Mouse (Mus musculus) lung, postnatal 10 days (tissue): Measurements from ENCODE around the gene Ddx59.
A peak's percentile ranks its signal among the peaks of the same experiment; 100 is the strongest.

Source experiments
- DNase-seq: peaks from one replicate; pipeline ENCODE4 v3.0.0; 2021

The Ddx59 gene

DNA sequence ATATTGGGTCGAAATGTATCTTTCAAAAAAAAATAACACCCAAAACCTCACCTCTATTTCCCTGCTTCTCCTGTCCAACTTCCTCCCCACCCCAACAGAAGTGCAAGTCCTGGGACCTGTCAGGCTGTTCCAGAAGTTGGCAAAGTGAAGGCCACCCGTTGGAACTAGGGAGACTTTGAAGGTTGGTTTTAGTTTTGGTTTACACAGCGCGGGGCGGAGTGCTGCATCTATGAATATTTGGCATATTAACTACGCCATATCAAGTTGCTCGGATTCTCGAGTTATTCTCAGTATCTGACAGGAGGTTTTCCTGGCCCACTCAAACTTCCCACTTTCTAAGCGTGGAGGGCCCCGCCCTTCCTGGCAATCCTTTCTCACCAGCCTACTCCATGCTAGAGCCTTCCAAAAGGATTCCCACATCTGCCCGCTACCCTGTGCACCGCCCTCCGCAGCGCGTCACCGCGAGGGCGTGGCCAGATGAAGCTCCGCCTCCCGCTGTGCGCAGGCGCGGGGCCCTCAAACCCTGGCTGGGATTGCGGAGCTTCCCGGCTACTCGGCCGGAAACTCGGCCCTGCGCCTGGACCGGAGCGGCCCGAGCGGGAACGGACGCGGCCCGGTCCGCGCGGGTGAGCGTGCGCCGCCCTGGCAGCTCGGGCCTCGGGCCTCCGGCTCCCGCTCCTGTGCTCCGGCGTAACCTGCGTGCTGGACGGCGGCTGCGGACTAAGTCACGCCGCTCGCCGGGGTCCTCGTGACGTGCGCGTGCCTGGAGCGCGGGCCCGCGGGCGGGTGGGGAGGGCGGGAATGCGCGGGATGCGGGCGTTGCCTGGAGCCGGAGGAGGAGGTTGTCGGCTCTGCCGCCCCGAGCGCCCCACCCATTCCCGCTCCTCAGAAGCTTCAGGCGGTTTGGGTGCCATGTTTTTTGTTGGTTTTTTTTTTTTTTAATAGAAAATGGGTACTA is at the start of gene Ddx59:
TSS of gene Ddx59 (plus strand) at position 474 of the 958 bp plus-strand sequence.
- DNase-seq = peak; percentile 98

DNA sequence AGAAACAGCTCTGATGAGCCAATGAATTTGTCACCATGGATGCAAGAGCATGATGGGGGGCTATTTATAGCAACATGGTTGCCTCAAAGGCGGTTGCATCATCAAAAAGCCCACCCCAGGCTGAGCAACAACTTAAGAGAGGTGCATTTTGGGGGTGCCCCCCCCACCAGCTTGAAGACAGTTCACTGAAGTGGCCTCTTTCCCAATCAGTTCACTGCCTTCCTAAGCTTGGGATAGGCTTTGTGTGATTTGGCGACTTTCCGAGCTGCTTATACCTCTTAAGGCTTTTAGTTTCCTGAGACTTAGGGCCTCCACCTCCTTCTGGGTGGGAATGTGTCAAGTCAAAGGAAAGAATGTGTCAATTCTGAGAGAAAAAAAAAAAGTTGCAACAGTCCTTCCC is 49.1 kb upstream of the Ddx59 start:
- peak; percentile 72 for DNase-seq

DNA sequence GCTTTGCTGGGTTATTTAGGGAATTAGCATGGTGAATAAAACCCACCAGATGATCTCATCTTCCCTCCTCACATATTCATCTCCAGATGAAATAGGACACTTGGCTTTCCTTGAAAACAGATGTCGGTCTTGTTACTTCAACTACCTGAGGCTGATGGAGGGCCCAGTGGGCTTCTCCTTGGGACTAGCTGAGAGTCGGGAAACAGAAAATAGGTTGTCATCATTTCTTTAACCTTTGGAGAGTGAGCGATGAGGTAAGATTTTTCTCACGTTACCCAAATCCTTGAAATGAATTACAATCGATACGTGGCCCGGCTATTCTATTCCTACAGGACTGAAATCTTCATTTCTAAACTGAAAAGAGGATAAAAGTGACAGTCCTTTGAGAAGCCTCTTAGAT is 35.8 kb upstream of the Ddx59 start:
- DNase-seq = no peak

DNA sequence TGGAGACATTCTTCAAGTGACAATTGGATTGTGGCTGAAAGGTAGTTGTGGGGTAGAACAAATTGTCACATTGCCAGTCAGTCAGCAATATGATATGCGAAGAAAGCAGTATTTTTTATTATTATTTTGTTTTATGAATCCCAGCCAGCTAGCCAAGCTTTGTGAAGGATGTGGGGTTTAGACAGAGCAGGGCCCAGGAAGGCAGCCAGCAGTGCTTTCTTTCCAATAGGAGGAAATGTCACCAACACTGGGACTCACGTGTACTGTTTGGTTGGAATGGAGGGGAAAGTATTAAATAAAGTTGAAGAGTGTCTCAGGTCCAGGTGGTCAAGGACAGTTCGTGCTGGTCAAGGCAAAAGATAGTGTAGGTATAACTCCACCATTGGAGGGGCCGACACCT is 34.9 kb upstream of the Ddx59 start:
- no peak for DNase-seq

DNA sequence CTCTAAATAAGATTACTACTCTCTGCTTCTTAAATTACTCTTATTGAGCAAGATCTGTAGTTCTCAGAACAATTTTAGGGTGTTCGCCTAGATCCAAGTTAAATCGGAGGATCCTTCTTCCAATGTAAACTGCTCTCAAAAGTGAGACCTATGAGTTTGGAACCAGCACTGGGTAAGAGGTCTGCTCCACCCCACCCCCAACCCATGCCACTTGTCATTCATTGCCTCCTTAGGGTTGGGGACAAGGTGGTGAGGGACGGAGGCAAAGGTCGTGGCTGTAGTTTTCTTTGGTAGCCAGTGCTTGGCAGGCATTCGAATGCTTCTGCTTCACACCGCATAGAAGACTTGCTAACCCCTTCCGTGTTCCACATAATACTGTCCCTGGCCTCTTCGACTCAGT is 34.5 kb upstream of the Ddx59 start:
- DNase-seq = no peak

DNA sequence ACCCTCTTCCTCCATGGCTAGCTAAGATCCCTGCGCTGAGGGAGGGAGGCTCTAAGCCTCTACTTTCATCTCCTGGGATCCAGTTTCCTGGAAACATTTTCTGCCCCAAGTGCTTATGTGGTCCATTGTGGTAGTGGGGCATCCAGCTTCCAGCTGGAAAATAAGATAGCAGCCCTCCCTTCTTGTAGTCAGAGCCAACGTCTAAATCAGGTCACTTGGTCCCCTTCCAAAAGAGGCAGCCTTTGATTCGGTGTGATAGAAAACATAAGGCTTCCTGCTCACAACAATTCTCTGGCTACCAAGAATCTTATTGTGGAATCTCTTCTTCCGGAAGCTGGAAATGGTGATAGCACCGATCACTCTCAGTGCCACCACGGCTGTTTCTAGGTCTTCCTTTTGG is 33.9 kb upstream of the Ddx59 start:
- DNase-seq = peak; percentile 71

DNA sequence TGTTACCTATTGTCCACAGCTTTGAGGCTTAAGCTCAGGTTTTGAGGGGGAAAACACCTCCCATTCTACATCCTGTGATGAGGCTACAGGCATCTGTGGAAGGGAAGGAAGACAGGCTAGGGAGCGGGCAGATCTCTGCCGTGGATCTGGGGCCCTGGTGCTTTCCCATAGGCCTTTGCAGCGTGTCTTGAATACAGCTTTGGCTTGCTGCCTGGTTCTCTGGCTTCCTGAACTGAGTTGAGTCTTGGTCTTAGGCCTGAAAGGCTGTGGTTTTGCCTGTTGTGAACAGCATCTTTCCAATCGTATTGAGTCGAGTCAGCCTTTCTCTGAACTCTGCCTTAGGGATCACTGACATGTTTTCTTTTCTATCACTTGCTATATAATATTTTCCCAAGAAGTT is 33.5 kb upstream of the Ddx59 start:
- peak; percentile 65 for DNase-seq

DNA sequence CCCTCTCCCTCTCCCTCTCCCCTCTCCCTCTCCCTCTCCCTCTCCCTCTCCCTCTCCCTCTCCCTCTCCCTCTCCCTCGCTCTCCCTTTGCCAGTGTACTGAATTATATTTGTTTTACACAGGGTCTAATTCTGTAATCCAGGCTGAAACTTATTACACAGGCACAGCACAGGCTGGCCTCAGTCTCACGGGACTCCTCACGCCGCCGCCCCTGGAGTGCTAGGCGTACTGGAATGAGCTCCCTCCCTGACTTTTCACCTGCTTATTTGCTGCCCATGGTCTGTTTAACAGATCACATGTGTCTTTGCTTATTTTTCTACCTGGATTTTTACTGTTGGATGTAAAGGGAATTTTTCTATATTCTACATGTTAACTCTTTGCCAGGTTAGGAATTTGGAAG is 28.2 kb upstream of the Ddx59 start:
- no peak for DNase-seq

DNA sequence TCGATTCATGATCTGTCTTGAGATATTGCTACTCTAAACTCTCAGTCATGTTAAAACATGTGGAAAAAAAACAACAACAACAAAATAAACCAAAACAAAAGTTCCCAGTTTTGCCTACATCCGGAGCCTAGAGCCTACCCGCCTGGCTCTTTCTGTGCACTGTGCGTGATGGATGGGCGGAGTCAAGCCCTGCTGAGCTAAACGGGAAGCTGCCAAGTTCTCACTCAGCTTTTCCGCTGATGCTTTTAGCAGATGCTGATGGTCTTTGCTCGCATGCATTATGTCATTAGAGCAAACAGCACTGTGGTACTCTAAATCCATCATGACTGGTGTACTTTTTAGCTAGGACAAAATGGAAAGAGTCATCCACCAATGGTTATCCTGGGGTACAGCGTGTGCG is 20.6 kb upstream of the Ddx59 start:
- DNase-seq = peak; percentile 74

DNA sequence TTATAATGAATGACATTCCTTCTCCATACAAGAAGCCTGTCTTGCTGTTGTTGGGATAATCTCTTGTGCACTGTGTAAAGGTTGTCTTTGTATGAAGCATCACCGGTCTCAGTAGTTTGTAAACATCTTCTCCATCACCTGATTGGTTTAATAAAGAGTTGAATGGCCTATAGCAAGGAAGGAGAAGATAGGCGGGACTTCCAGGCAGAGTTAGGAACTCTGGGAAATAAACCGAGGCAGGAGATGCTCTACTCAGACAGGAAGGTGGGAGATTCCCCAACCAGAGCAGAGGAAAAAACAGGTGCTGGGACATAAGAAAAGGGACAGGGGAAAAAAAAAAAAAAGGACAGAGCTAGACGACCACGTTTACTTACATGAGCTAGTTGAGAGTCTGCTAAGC is 20.0 kb upstream of the Ddx59 start:
- no peak for DNase-seq

DNA sequence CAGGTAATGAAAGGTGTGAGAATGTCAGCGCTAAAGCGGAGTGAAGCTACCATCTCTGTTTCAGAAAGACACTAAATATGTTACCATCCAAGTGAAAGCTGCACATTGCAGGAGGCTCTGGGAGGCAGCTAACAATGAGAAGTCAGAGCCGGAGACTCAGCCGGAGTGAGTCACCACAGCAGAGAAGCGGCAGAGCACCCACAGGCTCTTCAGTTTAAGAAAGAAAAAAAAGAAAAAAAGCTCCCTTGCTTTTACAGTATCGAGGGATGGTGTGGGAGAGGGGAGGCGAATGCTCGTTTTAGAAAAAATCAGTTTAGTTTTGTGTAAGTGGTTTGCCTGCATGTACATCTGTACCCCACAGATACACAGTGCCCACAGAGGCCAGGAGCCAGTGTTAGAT is 13.8 kb upstream of the Ddx59 start:
- DNase-seq = no peak

DNA sequence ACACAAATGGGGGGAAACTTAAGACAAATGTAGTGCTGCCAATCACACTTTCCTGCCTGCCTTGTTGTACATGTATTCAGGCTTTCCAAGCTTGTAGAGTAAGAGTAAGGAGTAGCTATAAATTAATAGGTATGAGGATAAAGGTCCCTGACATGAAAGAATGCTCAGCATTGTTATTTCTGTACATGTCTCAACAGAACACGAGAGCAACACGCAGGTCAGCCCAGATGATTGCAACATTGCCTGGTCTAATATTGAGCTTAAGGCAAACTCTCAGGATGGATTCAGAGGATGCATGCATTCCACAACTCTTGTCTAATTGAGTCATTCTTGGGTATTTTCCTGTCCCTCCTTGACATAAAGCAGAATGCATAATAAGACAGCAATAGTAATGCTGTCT is 5.4 kb upstream of the Ddx59 start:
- DNase-seq = no peak

DNA sequence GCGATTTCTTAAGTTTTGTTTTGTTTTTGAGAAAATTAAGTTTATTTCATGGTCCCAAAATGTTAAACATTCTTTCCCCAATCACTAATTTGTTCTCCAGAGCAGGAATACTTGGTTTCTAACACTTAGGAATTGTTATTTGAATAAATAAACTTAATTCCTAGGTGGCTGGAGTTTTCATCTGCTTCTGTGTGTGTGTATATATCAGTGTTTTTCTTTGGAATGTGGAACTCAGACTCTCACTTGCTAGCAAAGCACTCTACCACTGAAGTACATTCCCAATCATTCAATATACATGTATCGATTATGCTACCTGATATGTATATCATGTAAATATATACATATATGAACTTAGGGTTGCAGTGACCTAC is 670 bp downstream of the Ddx59 start:
- no peak for DNase-seq

DNA sequence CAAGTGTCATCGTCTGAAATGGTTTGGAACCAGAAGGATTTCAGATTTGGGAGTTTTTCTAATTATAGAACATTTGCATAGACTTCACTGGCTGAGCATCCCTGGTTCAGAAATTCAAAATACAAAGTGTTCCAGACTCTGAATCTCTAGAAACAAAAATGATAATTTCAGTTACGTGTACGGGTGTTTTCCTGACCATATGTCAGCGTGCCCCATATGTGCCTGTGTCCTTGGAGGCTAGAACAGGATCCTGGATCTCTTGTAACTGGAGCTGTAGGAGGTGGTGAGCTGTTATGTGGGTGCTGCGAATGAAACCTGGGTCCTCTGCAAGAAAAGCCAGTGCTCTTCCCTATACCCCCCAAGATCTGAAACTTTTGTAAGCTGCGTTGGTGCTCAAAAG is 3.3 kb downstream of the Ddx59 start:
- no peak for DNase-seq

DNA sequence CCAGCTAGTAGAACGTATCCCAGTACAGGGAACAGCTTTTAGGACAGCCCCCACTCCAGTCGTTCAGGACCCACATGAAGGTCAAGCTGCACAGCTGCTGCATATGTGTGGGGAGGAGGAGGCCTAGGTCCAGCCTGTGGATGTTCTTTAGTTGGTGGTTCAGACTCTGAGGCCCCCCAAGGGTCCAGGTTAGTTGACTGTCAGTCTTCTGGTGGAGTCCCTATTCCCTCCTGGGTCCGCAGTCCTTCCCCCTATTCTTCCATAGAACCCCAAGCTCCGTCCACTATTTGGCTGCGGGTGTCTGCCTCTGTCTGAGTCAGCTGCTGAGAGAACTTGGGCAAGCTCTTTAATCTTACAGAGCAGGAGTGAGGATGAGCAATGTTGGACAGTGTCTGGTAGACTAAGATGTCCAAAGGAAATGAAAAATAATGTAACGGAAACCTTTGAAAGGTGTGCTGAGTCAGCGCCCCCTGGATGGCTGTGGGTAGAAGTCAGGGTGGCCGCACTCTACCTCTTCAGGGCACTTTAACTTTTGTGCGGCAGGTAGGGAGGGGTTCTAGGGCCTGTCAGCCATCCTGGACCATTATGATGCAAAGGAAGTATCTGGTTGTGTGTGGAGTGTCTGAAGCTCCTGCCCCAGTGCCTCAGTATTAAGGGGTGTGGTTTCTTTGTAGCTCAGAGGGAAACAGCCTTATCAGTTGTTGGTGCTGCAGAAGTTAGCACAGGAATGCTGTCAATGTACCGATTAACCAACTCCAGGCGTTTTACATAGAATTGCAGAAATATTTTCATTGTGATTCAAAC is 12.3 kb downstream of the Ddx59 start:
- no peak for DNase-seq

DNA sequence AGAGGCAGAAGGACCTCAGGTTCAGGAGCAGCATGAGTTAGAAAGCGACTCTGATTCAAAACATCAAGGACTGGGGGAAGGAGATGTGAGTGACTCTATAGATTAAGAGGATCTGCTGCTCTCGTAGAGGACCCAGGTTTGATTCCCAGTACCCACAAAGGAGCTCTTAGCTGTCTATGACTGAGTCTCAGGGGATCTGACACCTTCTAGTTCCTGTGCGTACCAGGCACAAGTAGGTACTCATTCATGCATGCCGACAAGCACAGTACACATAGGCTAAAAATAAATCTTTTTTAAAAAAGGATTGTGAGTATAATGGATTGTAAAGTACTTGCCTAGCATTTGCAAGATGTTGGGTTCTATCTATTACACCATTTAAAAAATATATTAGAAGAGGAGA is 13.9 kb downstream of the Ddx59 start:
- no peak for DNase-seq

DNA sequence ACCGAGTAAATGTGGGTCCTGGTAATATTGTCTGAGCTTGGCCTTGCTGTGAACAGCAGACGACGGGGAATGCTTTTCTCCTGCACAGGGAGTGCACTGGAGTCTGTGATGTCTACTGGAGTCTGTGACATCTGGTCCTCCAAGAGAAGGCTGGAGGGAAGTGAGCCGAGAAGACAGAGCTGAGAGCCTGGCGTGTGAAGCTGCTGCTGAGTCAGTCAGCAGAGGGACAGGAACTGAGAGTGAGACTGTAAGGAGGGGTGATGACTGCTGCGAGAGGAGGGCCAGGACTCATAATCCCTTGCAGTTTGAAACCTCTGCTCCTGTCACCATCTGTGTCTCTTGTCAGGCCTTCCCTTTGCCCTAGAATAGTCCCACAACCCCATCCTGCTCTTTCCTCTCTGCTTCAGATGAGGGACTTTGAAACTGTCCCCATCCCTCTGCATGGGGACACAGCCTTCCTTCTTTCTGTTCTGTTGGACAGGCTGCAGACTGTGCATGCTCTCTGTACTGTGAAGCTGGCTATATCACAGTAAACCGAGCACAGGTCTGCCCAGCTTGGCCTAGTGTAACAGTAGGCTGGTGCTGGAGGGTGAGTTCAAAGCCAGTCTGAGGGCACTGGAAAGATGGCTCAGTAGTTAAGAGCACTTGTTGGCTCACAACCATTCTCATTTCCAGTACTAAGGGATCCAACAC is 15.2 kb downstream of the Ddx59 start:
- no peak for DNase-seq

DNA sequence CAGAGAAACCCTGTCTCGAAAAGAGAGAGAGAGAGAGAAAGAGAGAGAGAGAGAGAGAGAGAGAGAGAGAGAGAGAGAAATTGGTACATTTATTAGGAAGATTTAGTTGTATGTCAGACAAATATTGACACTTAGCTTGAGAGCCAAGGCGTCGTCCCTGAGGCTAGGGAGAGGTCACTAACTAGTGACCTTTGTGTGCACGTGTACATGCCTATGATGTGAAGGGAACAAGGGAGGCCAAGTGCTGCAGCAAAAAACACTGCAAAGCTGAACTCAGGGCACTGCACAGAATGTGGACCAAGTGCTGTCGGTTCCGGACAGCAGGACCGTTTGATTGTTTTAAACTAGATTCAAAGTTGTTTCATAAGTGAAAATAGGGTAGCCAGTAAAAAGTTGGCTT is 25.7 kb downstream of the Ddx59 start:
- no peak for DNase-seq

DNA sequence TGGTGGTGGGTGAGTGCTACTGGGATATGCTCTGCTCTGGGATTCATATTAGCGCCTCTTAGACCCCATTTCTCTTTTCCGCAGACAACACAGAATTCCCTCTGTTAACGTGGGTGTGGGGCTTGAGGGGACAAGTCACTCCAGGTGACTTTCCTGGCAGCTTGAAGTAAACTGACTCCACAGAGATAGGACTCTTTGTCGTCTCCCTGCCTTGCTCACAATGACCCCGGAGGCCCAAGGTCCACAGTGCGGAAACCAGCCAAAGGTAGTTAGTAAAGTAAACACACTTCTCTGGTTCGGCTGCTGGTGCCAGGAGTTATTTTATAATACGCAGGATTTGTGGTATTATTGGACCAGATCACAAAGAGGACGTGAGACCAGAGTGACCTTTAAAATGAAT is 27.7 kb downstream of the Ddx59 start:
- DNase-seq = no peak

DNA sequence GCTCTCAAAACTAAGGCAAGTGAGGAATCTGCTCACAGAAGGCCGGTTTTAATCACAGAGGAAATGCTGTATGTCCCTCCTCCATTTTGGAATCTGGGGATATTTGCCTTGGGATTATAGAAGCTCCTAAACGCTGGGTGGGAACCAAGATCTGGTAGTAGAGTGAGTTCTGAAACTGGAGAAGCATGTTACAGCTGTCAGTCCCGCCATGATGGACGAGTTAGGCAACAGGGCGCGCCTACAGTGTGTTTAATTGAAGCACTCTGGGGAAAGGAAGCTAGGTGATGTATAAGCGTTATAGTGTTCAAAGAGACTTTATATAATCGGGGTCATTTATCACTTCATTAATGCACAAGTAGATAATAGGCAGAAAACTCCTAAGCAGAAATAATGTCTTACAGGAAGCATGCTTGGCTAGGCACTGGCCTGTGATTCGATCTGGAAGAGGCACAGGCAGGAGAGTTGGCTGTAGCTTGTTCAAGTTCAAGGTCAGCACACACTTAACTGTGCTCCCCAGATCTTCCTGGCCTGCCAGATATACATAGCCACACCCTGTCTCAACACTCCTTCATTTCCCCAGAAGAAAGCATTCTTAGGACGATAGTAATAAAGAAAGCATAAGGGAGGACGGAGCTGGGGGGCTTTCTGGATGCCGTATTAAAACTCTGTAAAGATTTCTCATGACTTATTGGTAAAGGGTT is 29.6 kb downstream of the Ddx59 start:
- DNase-seq = no peak

DNA sequence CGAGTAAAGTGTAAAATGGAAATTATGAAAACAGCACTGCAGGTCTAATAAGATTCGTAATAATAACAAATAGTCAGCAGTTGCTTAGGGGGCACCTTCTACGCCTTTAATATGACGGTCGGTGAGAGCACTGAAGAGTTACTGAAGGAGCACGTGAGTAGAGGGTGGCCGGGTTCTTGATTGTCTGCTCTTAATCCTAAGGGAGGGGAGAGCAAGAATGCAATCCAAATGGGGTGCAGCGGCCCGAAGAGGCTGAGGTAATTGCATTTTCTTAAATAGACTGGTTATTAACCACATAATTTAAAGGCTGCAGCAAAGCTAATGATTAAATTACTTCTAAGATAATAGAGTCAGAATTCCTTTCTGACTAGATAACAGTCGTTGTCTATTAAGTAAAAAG is 31.9 kb downstream of the Ddx59 start:
- DNase-seq = no peak

DNA sequence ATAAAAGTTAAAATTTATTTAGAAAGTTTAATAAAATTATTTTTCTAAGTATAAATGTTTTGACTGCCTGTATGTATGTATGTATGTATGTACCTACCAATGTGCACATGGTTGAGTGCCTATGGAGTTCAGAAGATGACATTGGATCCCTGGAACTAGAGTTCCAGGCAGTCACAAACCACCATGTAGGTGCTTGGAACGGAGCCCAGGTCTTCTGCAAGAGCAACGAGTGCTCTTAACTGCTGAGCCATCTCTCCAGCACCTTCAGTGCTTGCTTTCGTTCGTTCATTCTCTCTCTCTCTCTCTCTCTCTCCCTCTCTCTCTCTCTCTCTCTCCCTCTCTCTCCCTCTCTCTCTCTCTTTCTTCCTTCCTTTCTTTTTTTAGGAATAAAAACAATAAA is 32.3 kb downstream of the Ddx59 start:
- no peak for DNase-seq

DNA sequence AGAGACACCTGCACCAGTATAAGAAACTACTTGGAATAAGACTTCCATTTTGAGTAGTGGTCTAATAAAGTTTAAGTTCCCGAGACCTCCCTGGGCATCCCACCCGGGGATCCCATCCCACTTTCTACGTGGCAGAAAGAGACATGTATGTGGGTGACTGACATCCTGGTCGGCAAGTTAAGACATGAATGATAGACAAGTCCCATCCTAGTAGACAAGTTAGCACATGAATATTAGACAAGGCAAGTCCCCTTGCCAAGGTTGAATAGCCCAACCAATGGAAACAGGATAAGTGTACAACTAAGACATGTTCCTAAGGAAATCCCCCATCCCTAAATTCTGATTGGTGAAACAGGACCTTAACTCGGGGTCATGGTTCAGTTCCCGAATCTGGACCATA is 34.5 kb downstream of the Ddx59 start:
- no peak for DNase-seq
